Mouse (Mus musculus): ENCODE measurements around the gene Serpina1f. TPM values are rescaled to one million over a fixed set of nuclear protein-coding genes. Genes with fewer than 3 reads are reported as not detected.

Gene Serpina1f
- polyA plus RNA-seq, 1 experiment from 2014 or later, result not detected

DNA sequence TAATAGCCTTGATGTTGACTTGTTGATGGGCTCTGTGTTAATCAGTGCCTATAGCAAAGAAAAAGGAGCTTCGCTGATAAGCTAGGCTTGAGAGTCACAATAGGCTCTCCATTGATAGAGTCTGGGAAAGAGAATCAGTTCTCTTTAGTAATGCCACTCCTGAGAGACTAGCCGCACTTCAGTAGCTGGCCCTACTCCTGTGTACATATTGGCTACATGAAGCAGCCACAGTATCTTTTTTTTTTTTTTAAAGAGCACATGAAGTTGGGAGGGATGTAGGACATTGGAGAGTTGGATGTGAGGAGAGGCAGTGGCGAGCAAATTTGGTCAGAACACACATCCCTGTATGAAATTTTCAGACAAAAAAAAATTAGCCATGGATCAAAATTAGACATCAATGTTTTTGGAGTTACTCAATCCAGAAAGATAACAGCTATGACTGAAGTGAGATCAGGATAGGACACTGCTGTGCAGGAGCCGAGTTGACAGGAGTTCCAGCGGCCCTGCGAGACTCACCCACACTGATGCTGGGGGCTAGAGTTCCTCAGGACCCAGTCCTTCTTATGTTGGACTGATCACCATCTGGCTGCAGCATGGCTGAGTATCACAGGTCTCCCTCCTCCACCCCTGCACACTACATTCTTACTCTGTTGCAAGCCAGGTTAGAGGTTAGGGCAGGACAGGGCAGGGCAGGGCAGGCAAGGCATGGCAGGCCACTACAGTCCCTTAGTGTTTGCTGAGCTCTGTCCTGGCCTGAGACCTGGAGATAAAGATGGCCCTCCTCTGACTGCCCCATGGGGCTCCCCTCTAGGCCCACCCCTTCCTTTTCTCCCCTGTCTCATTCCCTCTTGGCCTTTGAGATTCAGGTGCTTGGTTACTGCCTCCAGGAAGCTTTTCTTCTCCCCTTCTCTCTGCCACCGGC, 39.9 kb downstream of the Serpina1f start:
- DNase-seq (ENCODE audit: low spot score) (no peak), ATAC-seq (ENCODE audit: low FRiP score) (no peak)
- peaks cover 3% of the 10 kb centered on the region; the same call in 1 of the 2 replicates for H3K9me3 ChIP-seq (ENCODE audit: control insufficient read depth, low read length)
- H3K27me3 ChIP-seq (ENCODE audit: control insufficient read depth, insufficient read depth, low read length), result no peaks in the 10 kb centered on the region
- 84% methylated on average over 7 of the region's 7 CpGs for WGBS
- no peak overlapping the region for H3K4me3 ChIP-seq (replicated peaks; ENCODE audit: low read length)
- H3K4me2 ChIP-seq (replicated peaks), result no peak overlapping the region
- H3K27ac ChIP-seq, result no peak overlapping the region
- H3K4me1 ChIP-seq (replicated peaks; ENCODE audit: control insufficient read depth, insufficient read depth, low read length), result no peaks in the 10 kb centered on the region
- H3K9ac ChIP-seq, result no peak overlapping the region
- H3K36me3 ChIP-seq (replicated peaks; ENCODE audit: control insufficient read depth, insufficient read depth), result no peaks in the 10 kb centered on the region

DNA sequence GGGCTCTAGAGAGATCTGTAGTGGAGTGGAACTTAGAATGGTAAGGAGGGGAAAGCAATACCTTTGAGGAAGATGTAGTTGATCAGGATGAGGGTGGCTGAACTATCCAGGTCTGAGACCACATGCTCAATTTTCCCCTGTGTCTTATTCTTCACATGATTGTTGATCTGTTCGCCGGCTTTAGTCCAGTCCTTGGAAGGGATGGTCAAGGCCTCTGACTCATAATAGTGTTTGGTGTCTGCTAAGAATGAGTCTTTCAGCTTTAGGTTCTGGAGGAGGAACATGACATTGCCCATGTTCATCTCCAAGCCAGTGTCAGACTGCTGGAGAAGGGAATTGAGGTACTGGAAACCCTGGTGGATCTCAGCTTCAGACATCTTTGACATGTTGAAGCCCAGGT, 41.5 kb downstream of the Serpina1f start:
- peaks cover 8% of the 10 kb centered on the region for H3K9me3 ChIP-seq (ENCODE audit: control insufficient read depth, low read length)
- no peak overlapping the region for H3K9ac ChIP-seq
- H3K36me3 ChIP-seq (replicated peaks; ENCODE audit: control insufficient read depth, insufficient read depth), result no peaks in the 10 kb centered on the region
- WGBS, result 100% methylated on average over 2 of the region's 2 CpGs
- no peak for DNase-seq (ENCODE audit: low spot score)
- H3K27ac ChIP-seq, result no peak overlapping the region
- no peaks in the 10 kb centered on the region for H3K27me3 ChIP-seq (ENCODE audit: control insufficient read depth, insufficient read depth, low read length)
- H3K4me1 ChIP-seq (replicated peaks; ENCODE audit: control insufficient read depth, insufficient read depth, low read length), result no peaks in the 10 kb centered on the region
- no peak for ATAC-seq (ENCODE audit: low FRiP score)
- no peak overlapping the region for H3K4me3 ChIP-seq (replicated peaks; ENCODE audit: low read length)
- H3K4me2 ChIP-seq (replicated peaks), result no peak overlapping the region

DNA sequence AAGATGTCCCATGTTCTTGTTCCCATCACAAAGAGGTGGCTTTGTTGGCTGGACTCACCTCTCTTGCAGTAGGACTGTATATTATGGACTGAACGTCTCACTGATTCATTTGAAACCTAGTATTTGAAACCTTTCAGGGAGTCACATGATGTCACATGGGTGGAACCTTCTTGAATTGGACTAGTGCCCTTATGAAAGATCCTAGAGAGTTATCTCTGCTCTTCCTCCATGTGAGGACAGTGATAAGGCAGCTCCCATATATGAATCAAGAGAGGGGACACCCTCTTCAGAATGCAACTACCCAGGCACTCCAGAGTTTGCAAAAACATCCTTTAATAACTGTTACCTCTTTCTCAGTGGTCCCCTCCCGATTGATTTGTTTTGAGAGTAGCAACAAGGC, 49.0 kb downstream of the Serpina1f start:
- Histone ChIP-seq H3K27me3 (ENCODE audit: control insufficient read depth, insufficient read depth, low read length) (no peaks in the 10 kb centered on the region), H3K9me3 (ENCODE audit: control insufficient read depth, low read length) (peaks cover 8% of the 10 kb centered on the region), H3K4me3 (replicated peaks; ENCODE audit: low read length) (no peak overlapping the region), H3K36me3 (replicated peaks; ENCODE audit: control insufficient read depth, insufficient read depth) (no peaks in the 10 kb centered on the region), H3K27ac (no peak overlapping the region), H3K9ac (no peak overlapping the region), H3K4me1 (replicated peaks; ENCODE audit: control insufficient read depth, insufficient read depth, low read length) (no peaks in the 10 kb centered on the region), H3K4me2 (replicated peaks) (no peak overlapping the region)
- DNase-seq (ENCODE audit: low spot score) (no peak), ATAC-seq (ENCODE audit: low FRiP score) (no peak)
- 81% methylated on average over 2 of the region's 2 CpGs for WGBS

GRCm38 (mm10) chr12:103644601-103645000, 50.7 kb downstream of the Serpina1f start:
- H3K27ac ChIP-seq, result no peak overlapping the region
- 44% methylated on average over 5 of the region's 5 CpGs for WGBS
- H3K4me1 ChIP-seq (replicated peaks; ENCODE audit: control insufficient read depth, insufficient read depth, low read length), result no peaks in the 10 kb centered on the region
- ATAC-seq (ENCODE audit: low FRiP score) (no peak), DNase-seq (ENCODE audit: low spot score) (no peak)
- H3K9me3 ChIP-seq (ENCODE audit: control insufficient read depth, low read length), result no peaks in the 10 kb centered on the region
- no peak overlapping the region for H3K4me3 ChIP-seq (replicated peaks; ENCODE audit: low read length)
- H3K4me2 ChIP-seq (replicated peaks), result no peak overlapping the region
- H3K27me3 ChIP-seq (ENCODE audit: control insufficient read depth, insufficient read depth, low read length), result no peaks in the 10 kb centered on the region
- H3K9ac ChIP-seq, result no peak overlapping the region
- H3K36me3 ChIP-seq (replicated peaks; ENCODE audit: control insufficient read depth, insufficient read depth), result no peaks in the 10 kb centered on the region

DNA sequence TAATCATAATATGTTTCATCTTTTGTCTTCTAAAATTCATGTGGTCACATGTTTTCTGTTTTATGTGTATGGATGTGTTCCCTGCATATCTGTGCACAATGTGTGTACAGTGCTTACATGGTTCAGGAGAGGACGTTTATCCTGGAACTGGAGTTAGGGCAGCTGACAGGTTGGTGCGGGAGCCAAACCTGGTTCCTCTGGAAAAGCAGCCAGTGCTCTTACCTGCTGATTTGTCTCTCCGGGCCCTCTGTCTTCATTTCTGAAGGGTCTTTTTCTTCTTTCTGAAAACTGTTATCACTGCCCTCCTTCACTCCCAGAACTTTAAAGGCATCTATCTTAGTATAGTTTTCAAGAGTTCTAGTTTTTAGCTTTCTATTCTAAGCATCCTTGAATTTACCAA, 51.5 kb downstream of the Serpina1f start:
- H3K4me2 ChIP-seq (replicated peaks), result no peak overlapping the region
- no peak for DNase-seq (ENCODE audit: low spot score)
- WGBS, result 87% methylated on average over 3 of the region's 3 CpGs
- no peak overlapping the region for H3K4me3 ChIP-seq (replicated peaks; ENCODE audit: low read length)
- H3K9me3 ChIP-seq (ENCODE audit: control insufficient read depth, low read length), result no peaks in the 10 kb centered on the region
- no peaks in the 10 kb centered on the region for H3K36me3 ChIP-seq (replicated peaks; ENCODE audit: control insufficient read depth, insufficient read depth)
- H3K4me1 ChIP-seq (replicated peaks; ENCODE audit: control insufficient read depth, insufficient read depth, low read length), result no peaks in the 10 kb centered on the region
- H3K27ac ChIP-seq, result no peak overlapping the region
- H3K9ac ChIP-seq, result no peak overlapping the region
- no peak for ATAC-seq (ENCODE audit: low FRiP score)
- no peaks in the 10 kb centered on the region for H3K27me3 ChIP-seq (ENCODE audit: control insufficient read depth, insufficient read depth, low read length)

GRCm38 (mm10) chr12:103643336-103643735, 52.0 kb downstream of the Serpina1f start:
- no peak overlapping the region for H3K4me3 ChIP-seq (replicated peaks; ENCODE audit: low read length)
- no peaks in the 10 kb centered on the region for H3K36me3 ChIP-seq (replicated peaks; ENCODE audit: control insufficient read depth, insufficient read depth)
- H3K9ac ChIP-seq, result no peak overlapping the region
- H3K27me3 ChIP-seq (ENCODE audit: control insufficient read depth, insufficient read depth, low read length), result no peaks in the 10 kb centered on the region
- H3K9me3 ChIP-seq (ENCODE audit: control insufficient read depth, low read length), result no peaks in the 10 kb centered on the region
- H3K4me2 ChIP-seq (replicated peaks), result no peak overlapping the region
- no peaks in the 10 kb centered on the region for H3K4me1 ChIP-seq (replicated peaks; ENCODE audit: control insufficient read depth, insufficient read depth, low read length)
- H3K27ac ChIP-seq, result no peak overlapping the region
- ATAC-seq (ENCODE audit: low FRiP score) (peak; percentile 60; the same call in 1 of the 2 replicates), DNase-seq (ENCODE audit: low spot score) (peak; percentile 96)
- 1% methylated on average over 2 of the region's 2 CpGs for WGBS

Other genes starting within 250 kb of the Serpina1f start
- not detected in 2 replicates for gene Ifi27l2b, start 238.3 kb downstream of the Serpina1f start, polyA plus RNA-seq (2014; fragmentation: Nextera tagmentation; extraction: Ambion mirVana)
- 3.8 and 4.0 TPM in 2 replicates for gene Ppp4r4, start 163.2 kb downstream of the Serpina1f start, polyA plus RNA-seq (2014; fragmentation: Nextera tagmentation; extraction: Ambion mirVana)
- 0.11 TPM in 1 of 2 replicates, not detected in the other for gene Serpina10, start 64.1 kb downstream of the Serpina1f start, polyA plus RNA-seq (2014; fragmentation: Nextera tagmentation; extraction: Ambion mirVana)
- not detected in 2 replicates for gene Serpina6, start 38.3 kb downstream of the Serpina1f start, polyA plus RNA-seq (2014; fragmentation: Nextera tagmentation; extraction: Ambion mirVana)
- gene Serpina16, start 19.4 kb downstream of the Serpina1f start, polyA plus RNA-seq (2014; fragmentation: Nextera tagmentation; extraction: Ambion mirVana), result not detected in 2 replicates
- not detected in 2 replicates for gene Serpina1d, start 78.1 kb upstream of the Serpina1f start, polyA plus RNA-seq (2014; fragmentation: Nextera tagmentation; extraction: Ambion mirVana)
- not detected in 2 replicates for gene Serpina1b, start 134.8 kb upstream of the Serpina1f start, polyA plus RNA-seq (2014; fragmentation: Nextera tagmentation; extraction: Ambion mirVana)
- not detected in 2 replicates for gene Serpina1a, start 168.0 kb upstream of the Serpina1f start, polyA plus RNA-seq (2014; fragmentation: Nextera tagmentation; extraction: Ambion mirVana)
- gene Serpina1c, start 209.4 kb upstream of the Serpina1f start, polyA plus RNA-seq (2014; fragmentation: Nextera tagmentation; extraction: Ambion mirVana), result not detected in 2 replicates

All from hindbrain, embryonic 14.5 days (tissue).